Mouse (Mus musculus) left cerebral cortex, postnatal 25 days (tissue): Measurements from ENCODE around the gene Zdhhc16. TPM values are rescaled to one million over a fixed set of nuclear protein-coding genes. Genes with fewer than 3 reads are reported as not detected.
A peak's percentile ranks its signal among the peaks of the same experiment; 100 is the strongest.

Experiments
- DNase-seq, 2 experiments: peaks; one replicate each; pipeline ENCODE4 v3.0.0; 2022; ENCODE audit warnings: low spot score in 2 of 2, mixed read lengths in 1 of 2
- intact Hi-C: fragments of 180-260 bp; cut with DNase I; formaldehyde crosslinking; loops from one replicate; pipeline ENCODE4 v1.15.1; 2025
- total RNA-seq, 2 experiments: library from RNA; stranded (reverse); gene quantifications; 2 replicates each; pipeline ENCODE4 v1.2.3; 2021

The Zdhhc16 gene
- 10 to 100 TPM; 45.3 to 46.2 TPM for total RNA-seq

- intact Hi-C loops: loop anchor here (5.0 kb wide), 1 partner anchor 99 kb away; no protein-coding TSS in a partner anchor
- peak; percentile 99 to 100 for DNase-seq
Measured at GRCm38 (mm10) chr19:41933179-41934086, at the start of gene Zdhhc16, which contains the start of gene Exosc1. Zdhhc16 (plus strand) TSS chr19:41933480. Exosc1 (minus strand) TSS chr19:41933423.

- intact Hi-C loops: no loop called here
Measured at GRCm38 (mm10) chr19:41883882-41884281, 49.4 kb upstream of the Zdhhc16 start.

GRCm38 (mm10) chr19:41888191-41888590 is 45.1 kb upstream of the Zdhhc16 start:
- intact Hi-C loops: no loop called here
- no peak for DNase-seq

More at GRCm38 (mm10) chr19:41883882-41884281, 49.4 kb upstream of the Zdhhc16 start:
- no peak for DNase-seq

- DNase-seq: no peak
- intact Hi-C loops: loop anchor here (5.0 kb wide), 1 partner anchor 127 kb away; no protein-coding TSS in a partner anchor
Measured at GRCm38 (mm10) chr19:41894959-41895358, 38.3 kb upstream of the Zdhhc16 start.

GRCm38 (mm10) chr19:41895460-41896318 is 37.6 kb upstream of the Zdhhc16 start, which contains the start of gene Rrp12:
Rrp12 (minus strand) TSS chr19:41896173.
- intact Hi-C loops: loop anchor here (5.0 kb wide), 1 partner anchor 127 kb away; no protein-coding TSS in a partner anchor
- peak; percentile 88 to 95 for DNase-seq

- intact Hi-C loops: loop anchor here (5.0 kb wide), 1 partner anchor 126 kb away; no protein-coding TSS in a partner anchor
- no peak for DNase-seq
Measured at GRCm38 (mm10) chr19:41896319-41896711, 37.0 kb upstream of the Zdhhc16 start.

GRCm38 (mm10) chr19:41898860-41899259 is 34.4 kb upstream of the Zdhhc16 start:
- intact Hi-C loops: loop anchor here (5.0 kb wide), 1 partner anchor 123 kb away; no protein-coding TSS in a partner anchor
- DNase-seq: peak in 1 of 2 experiments; percentile 27

GRCm38 (mm10) chr19:41900495-41901090 is 32.7 kb upstream of the Zdhhc16 start:
- no peak for DNase-seq

GRCm38 (mm10) chr19:41901696-41902095 is 31.6 kb upstream of the Zdhhc16 start:
- intact Hi-C loops: no loop called here
- no peak for DNase-seq

More at GRCm38 (mm10) chr19:41900495-41901090, 32.7 kb upstream of the Zdhhc16 start:
- intact Hi-C loops: no loop called here

- intact Hi-C loops: no loop called here
Measured at GRCm38 (mm10) chr19:41902848-41903593, 30.3 kb upstream of the Zdhhc16 start.

GRCm38 (mm10) chr19:41905246-41905645 is 28.0 kb upstream of the Zdhhc16 start:
- intact Hi-C loops: no loop called here
- DNase-seq: no peak

More at GRCm38 (mm10) chr19:41902848-41903593, 30.3 kb upstream of the Zdhhc16 start:
- no peak for DNase-seq

- no peak for DNase-seq
- intact Hi-C loops: no loop called here
Measured at GRCm38 (mm10) chr19:41906311-41907078, 26.8 kb upstream of the Zdhhc16 start.

- DNase-seq: peak in 1 of 2 experiments; percentile 14
- intact Hi-C loops: no loop called here
Measured at GRCm38 (mm10) chr19:41907079-41907760, 26.1 kb upstream of the Zdhhc16 start.

GRCm38 (mm10) chr19:41908736-41909135 is 24.5 kb upstream of the Zdhhc16 start:
- intact Hi-C loops: no loop called here
- DNase-seq: no peak

GRCm38 (mm10) chr19:41910396-41910795 is 22.9 kb upstream of the Zdhhc16 start:
- intact Hi-C loops: no loop called here
- no peak for DNase-seq

GRCm38 (mm10) chr19:41911178-41912073 is 21.9 kb upstream of the Zdhhc16 start, which contains the start of gene Pgam1:
Pgam1 (plus strand) TSS chr19:41911923.
- intact Hi-C loops: no loop called here
- DNase-seq: peak; percentile 95 to 98
